Mouse (Mus musculus) brain, adult 2 months (tissue): ENCODE data around the gene Gm6525.

Experiments
- DNase-seq: peaks from one replicate; pipeline ENCODE4 v3.0.0; 2011; ENCODE audit warnings: low read depth, low spot score

The Gm6525 gene

GRCm38 (mm10) chr3:84169393-84170005 is 4.4 kb upstream of the Gm6525 start:
- DNase-seq, result no peak

- no peak for DNase-seq
Measured at GRCm38 (mm10) chr3:84172406-84172805, 1.5 kb upstream of the Gm6525 start.

- peak; percentile 88 for DNase-seq
Measured at GRCm38 (mm10) chr3:84175337-84176315, 1.7 kb downstream of the Gm6525 start.

- no peak for DNase-seq
Measured at GRCm38 (mm10) chr3:84177834-84178233, 3.9 kb downstream of the Gm6525 start.

DNA sequence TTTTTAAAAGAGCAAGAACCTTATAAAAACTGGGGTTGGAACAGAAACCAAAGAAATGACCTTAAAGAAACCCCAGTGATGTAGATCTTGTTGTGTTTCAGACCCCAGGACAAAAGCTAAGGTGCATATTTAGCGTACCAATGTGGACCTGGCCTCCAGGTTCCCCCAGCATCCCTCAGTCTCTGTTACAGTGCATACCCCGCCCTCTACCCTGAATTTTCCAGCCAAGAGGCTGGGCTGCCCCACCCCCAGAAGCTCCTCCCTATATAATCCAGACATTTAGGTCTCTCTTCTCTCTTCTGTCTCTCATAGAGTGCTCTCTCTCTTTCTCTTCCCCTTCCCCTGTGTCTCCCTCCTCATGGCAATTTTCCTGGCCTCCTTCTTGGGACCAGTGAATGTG is 6.4 kb downstream of the Gm6525 start:
- no peak for DNase-seq

DNA sequence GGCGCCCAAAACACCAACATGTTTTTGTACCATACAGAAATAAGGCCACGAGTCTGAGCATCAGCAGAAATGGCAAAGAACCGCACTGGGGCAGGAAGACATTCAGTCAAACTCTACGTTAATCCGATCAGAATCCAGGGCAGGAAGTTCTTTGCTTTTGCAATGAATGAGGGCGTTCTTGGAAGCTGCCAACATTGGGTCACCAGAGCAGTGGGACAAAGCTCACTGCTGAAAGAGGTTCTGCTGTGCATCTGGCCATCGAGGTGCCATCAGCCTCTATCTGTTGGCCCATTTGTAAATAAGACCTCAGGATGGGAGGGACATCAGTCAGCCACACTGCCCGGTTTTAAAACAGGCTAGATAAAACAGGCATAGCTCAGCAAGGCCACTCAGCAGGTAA is 7.2 kb downstream of the Gm6525 start:
- no peak for DNase-seq

- no peak for DNase-seq
Measured at GRCm38 (mm10) chr3:84181717-84182116, 7.8 kb downstream of the Gm6525 start.

- no peak for DNase-seq
Measured at GRCm38 (mm10) chr3:84189629-84190173, 15.8 kb downstream of the Gm6525 start.

GRCm38 (mm10) chr3:84190513-84191061 is 16.7 kb downstream of the Gm6525 start:
- DNase-seq, result no peak

DNA sequence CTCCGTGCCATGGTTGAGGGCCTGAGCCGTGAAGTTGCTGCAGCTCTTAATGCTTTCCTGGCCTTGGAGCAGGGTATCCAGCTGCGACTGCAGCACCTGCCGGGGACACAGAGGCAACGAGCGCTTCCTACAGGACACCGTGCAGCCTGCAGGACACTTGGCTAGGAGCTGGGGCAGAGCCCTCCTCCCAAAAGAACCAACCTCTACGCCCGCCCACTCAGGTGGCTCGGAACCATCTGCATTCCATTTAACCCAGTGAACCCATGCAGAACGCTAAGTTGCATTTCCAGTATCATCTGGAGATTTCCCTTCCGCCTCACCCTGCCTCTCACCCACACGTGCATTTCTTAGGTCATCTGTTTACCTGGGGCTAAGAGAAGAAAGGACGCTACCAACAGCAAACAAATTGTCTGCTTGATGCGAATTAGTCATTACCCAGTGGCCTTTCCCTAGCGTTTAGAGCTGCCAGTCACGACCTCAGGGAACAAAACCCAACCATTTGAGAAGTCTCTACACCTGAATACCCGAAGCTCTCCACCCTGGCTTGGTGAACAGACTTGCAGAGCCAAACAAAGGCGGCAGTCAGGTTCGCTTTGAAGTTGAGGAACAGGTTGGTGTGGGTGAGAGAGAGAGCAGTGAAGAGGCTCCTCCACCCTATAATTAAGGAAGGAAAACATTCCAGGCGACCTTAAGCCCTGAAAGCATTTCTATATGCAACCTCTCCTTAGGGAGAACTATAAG is 17.4 kb downstream of the Gm6525 start:
- DNase-seq, result peak; percentile 51

- DNase-seq, result no peak
Measured at GRCm38 (mm10) chr3:84193881-84194280, 20.0 kb downstream of the Gm6525 start.

- no peak for DNase-seq
Measured at GRCm38 (mm10) chr3:84198229-84198628, 24.3 kb downstream of the Gm6525 start.

GRCm38 (mm10) chr3:84199516-84199915 is 25.6 kb downstream of the Gm6525 start:
- DNase-seq, result no peak

DNA sequence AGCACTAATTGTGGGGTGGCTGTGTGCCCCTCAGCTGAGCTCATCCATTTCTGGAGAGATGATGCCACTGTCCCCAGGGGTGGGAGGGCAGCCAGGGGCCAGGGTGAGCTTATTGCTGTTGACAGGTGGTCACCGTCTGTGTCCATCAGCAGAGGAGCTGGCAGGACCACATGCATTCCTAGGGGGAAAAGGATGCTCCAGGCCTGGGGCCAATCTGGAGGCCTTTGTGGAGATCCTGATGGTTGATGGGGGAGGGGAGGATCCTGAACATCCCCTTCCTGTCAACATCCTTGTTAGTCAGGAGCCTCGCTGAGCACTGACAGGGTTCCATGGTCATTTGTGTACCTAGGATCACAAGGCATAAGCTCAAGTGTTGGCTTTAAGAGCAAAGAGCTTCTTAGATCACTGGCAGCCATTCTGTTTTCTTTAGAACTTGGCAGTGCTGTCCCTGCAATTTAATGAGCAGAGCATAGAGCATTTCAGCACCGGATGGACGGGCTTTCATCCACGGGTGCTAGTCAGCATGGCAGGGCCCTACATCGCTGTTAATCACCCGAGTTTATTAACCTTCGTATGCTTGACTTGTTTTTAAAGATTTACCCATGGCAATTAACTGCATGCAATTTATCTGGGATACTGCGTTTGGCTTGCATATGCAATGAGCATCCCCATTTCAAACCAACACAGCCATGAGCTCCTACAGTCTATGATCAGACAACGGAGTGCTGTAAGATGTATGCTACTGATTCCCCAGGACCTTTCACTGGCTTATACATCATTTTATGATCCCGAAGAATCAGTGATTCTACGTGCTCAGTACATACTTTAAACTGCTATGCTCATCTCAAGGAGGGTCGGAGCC is 26.9 kb downstream of the Gm6525 start:
- peak; percentile 98 for DNase-seq

DNA sequence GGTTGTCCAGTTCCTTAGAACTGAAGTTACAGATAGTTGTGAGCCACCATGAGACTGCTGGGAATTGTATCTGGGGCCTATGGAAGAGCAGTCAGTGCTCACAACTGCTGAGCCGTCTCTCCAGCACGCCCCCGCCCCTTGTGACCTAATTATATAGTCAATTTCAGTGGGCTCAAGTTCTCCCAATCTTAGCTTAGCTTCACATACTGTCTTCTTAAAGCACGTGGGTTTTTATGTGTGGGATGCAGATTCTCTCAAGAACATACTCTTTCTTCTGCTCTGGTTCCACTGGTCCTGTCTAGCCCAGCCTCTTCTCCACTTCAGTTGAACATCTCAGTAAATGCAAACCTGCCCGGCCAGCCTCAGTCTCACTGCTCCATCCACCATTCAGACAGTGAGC is 30.7 kb downstream of the Gm6525 start:
- DNase-seq, result peak; percentile 69

- peak; percentile 87 for DNase-seq
Measured at GRCm38 (mm10) chr3:84205650-84206049, 31.7 kb downstream of the Gm6525 start.

- DNase-seq, result no peak
Measured at GRCm38 (mm10) chr3:84206106-84206505, 32.2 kb downstream of the Gm6525 start.

DNA sequence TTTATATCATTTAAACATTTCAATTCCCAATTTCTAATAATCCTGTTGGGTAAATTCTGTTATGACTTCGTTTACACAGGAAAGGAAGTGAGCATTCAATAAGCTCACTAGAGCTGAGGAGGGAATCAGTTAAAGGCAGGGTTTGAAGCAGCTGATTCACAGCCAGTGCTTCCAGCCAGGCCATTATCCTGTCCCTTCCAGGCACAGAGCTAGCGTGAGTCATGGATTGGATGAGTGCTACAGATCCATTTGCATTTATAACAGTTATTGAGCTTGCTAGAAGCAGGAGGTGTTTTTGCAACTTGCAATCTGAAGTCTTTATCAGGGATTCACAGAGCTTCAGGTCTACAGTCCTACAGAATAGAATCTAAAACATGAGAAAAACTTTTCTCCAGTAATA is 33.5 kb downstream of the Gm6525 start:
- peak; percentile 92 for DNase-seq

DNA sequence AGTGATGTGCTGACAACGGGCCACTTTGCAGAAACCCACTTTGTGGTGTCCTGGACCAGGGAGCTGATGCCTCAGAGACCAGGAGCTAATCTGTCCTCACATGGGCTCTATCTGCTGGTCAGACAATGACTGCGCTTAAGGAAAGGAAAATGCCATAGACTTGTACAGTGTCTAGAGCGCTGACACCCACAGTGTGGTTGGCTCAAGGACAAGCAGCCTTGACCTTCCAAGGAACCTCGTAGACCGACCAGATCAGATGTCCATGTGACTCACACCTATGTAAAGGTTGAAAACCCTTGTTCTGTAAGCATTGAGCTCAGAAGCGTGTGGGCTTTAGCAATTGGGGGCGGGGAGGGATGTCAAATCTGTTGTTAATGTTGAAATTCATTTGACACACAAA is 34.6 kb downstream of the Gm6525 start:
- no peak for DNase-seq

DNA sequence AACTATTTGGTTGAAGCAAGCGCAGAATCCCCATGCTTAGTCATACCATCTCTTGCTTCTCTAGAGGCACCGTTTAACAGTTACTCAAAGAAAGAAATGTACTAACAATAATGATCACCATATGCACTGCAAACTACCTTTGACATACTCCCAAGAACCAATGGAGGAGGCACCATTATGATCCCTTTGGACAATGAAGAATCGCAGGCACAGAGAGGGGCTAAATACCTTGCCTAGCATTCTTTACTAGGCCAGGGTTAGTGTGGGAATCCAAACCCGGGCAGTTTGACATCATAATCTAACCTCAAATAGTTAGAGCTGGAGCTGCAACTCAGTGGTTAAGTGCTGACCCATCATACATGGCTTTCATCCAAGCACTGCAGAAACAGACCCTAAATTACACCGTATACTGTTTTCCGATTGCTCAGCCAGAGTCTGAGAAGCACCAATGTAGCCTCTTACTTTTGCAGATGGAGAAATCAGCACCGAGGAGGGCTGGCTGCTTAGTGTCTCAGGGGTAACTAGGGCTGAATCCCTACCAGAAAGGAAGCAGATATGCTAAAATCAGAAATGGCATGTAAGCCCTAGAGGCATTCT is 35.1 kb downstream of the Gm6525 start:
- no peak for DNase-seq
